Mouse (Mus musculus) lung, adult 2 months (tissue): ENCODE results near the gene Prdm8. TPM values are rescaled to one million over a fixed set of nuclear protein-coding genes. Genes with fewer than 3 reads are reported as not detected.

ENCODE experiments used
- DNase-seq: peaks from one replicate; pipeline ENCODE4 v3.0.0; 2022
- H3K4me1 ChIP-seq: fragments of 200-500 bp; 2 replicates; pipeline ENCODE4 v1.6.1; 2011; ENCODE audit warnings: low read length; ENCODE audit not compliant: control insufficient read depth, insufficient read depth
- H3K4me3 ChIP-seq: fragments of 200-500 bp; replicated peaks from 2 replicates; pipeline ENCODE3; 2011; ENCODE audit warnings: low read depth, mild to moderate bottlenecking, control low read depth, low read length; ENCODE audit errors: extremely low read depth
- CTCF ChIP-seq: fragments of 200-500 bp; IDR thresholded peaks from 2 replicates; pipeline ENCODE4 v1.5.1; 2011; ENCODE audit warnings: mild to moderate bottlenecking, low read length, control low read depth; ENCODE audit not compliant: insufficient read depth
- POLR2A ChIP-seq: fragments of 200-500 bp; IDR thresholded peaks from 2 replicates; pipeline ENCODE4 v1.6.1; 2011; ENCODE audit warnings: low read depth, mild to moderate bottlenecking, control low read depth, low read length, borderline replicate concordance; ENCODE audit errors: extremely low read depth
- WGBS: fragments of 180-500 bp; shearing (Covaris S2); methylation state at CpG from one replicate; pipeline ENCODE4 v1.1.7; 2018; 5-methylcytosine and 5-hydroxymethylcytosine counted together
- polyA plus RNA-seq: library from polyadenylated mRNA; depleted of rRNA; stranded (reverse); fragments of >200 nt; gene quantifications from 2 replicates; pipeline ENCODE4 v1.2.3, GENCODE M21; 2012; rRNA removed

The Prdm8 gene
- polyA plus RNA-seq, 1 experiment: 3.6 TPM

DNA sequence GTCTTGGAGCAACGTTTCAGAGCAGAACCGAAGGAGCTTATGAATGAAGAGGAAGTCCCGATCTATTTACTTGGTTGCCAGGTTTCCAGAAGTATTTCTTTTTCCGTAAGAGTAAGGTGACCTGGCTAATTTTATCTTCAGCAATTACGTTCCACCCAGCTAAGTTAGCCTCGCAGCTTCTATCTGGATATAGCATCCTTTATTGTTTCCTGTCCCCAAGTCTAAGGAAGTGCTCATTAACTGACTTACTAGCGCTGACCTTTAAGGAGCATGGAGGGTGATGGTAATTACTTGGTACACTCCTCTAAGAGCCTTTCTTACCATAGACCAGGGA, 32.2 kb downstream of the Prdm8 start:
- no peaks in the 10 kb centered on the region for H3K4me1 ChIP-seq
- no peak for DNase-seq
- no peak overlapping the region for H3K4me3 ChIP-seq
- WGBS: 33% methylated on average over 7 of the region's 7 CpGs
- no peak for TF ChIP-seq POLR2A
- no peak for TF ChIP-seq CTCF

DNA sequence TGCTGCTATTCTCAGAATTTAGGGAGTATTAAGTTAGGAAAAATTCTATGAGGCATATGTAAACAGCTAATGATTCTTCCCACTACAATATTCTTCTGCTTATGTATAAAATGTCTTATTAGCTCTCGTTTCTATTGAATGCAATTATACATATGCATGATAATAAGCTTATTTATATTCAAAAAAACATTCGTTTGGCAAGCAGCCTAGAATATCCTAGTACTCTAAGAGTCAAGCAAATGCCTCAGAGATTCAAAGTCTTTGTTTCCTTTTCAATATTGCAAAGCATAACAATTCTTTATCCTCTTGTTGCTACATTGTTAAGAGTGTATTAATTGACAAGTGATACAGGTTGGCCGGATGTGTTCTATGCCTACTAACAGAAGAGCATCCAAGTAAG, 34.6 kb downstream of the Prdm8 start:
- H3K4me1 ChIP-seq: no peaks in the 10 kb centered on the region
- no peak overlapping the region for H3K4me3 ChIP-seq
- DNase-seq: no peak
- TF ChIP-seq POLR2A (no peak), CTCF (no peak)
- 61% methylated on average over 3 of the region's 3 CpGs for WGBS

DNA sequence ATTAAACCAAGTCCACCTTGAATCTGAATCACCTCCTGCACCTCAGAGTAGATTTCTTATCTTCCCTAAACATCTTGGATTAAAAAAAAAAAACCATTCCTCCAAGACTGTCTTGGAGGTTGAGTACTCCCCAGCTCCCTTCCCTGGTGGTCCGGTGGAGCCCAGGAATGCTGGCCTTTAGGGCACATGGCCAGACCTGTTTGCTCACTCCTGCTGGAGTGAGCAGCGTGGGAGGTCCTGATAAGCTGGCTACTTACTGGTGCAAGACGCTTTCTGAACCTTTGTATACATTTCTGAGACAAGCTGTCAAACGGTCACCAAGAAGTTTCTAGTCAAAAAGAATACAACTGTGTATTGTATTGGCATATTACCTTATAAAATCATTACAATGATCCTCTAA, 36.0 kb downstream of the Prdm8 start:
- no peak overlapping the region for H3K4me3 ChIP-seq
- no peak for DNase-seq
- H3K4me1 ChIP-seq: no peaks in the 10 kb centered on the region
- TF ChIP-seq CTCF (no peak), POLR2A (no peak)
- 38% methylated on average over 4 of the region's 4 CpGs for WGBS

DNA sequence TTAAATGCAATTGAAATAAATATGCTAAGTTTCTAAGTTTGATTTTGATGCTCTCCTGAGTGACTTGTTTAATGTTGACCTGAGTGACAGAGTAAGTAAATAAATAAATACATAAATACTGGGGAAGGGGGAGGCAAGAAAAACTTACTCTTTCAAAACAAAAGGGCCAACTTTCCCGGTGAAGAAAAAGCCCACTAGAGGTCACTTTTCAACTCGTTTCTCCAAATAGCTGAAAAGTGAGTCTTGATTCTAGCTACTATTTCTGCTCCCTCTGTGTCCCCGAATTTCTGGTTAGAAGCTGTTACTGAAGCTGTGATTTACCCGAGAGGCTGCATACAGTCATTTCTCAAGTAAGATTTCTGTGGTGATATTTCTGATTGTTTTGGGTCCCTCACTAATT, 45.5 kb downstream of the Prdm8 start:
- WGBS: 59% methylated on average over 4 of the region's 4 CpGs

DNA sequence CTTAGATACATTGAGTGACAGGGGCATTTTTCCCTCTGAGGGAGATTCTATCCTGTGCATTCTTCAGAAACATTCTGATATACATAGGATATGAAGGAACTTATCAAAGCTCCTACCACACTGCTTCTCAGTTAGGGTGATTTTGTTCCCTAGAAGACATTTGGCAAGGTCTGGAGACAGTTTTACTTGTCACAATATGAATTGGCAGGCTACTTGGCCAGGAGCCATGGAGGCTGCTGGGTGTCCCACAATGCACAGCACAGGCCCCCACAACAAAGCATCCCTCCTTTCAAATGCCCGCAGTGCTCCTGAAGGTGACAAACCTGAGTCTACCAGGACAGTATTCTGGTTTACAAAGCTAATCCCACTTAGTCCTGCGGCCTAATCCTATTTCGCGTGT, 55.0 kb downstream of the Prdm8 start:
- H3K4me1 ChIP-seq: no peaks in the 10 kb centered on the region
- TF ChIP-seq CTCF (no peak), POLR2A (no peak)
- H3K4me3 ChIP-seq: no peak overlapping the region
- WGBS: 79% methylated on average over 4 of the region's 4 CpGs
- DNase-seq: no peak

More for the DNA sequence above, 45.5 kb downstream of the Prdm8 start:
- no peak for DNase-seq
- Histone ChIP-seq H3K4me1 (no peaks in the 10 kb centered on the region), H3K4me3 (no peak overlapping the region)
- TF ChIP-seq CTCF: no peak
- TF ChIP-seq POLR2A: no peak

DNA sequence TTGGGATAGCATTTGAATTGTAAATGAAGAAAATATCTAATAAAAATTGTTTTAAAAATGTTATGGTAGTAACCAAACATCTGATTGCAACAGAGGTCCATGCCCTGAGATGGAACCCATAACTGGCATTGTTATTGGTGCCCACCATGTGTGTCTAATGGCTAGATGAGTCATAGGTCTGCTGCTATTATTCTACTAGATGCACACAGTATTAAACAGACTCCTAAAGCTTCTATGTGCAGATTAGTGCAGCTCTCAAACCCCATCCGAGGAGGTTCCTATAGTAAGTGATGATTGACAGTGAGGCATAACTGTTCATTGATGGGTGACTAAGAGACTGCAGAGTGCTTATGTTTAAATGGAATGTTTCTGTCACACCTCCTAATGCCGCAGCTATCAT, 59.7 kb downstream of the Prdm8 start:
- no peak for DNase-seq
- H3K4me1 ChIP-seq: no peaks in the 10 kb centered on the region
- no peak overlapping the region for H3K4me3 ChIP-seq
- no peak for TF ChIP-seq CTCF
- no peak for TF ChIP-seq POLR2A
- 68% methylated on average over 2 of the region's 2 CpGs for WGBS

DNA sequence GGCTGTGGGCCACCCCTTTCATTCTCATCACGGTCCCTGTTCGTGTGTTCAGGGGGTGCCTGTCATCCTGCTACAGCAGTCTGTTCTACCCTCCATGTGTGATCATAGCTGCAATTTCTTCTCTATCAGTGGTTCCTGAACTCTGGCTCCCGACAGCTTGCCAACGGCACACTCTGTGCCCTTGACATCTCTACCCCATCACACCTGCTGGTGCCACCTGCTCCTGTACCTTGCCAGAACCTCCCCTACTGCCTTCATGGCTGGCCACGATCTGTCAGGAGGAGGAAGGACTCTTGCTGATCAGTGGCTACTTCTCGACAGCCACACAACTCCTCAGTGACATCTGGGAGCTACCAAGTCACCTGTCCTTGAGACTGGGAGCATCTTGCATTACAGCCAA, 62.5 kb downstream of the Prdm8 start:
- H3K4me3 ChIP-seq: no peak overlapping the region
- TF ChIP-seq POLR2A (no peak), CTCF (no peak)
- 74% methylated on average over 6 of the region's 6 CpGs for WGBS
- no peaks in the 10 kb centered on the region for H3K4me1 ChIP-seq
- DNase-seq: no peak

DNA sequence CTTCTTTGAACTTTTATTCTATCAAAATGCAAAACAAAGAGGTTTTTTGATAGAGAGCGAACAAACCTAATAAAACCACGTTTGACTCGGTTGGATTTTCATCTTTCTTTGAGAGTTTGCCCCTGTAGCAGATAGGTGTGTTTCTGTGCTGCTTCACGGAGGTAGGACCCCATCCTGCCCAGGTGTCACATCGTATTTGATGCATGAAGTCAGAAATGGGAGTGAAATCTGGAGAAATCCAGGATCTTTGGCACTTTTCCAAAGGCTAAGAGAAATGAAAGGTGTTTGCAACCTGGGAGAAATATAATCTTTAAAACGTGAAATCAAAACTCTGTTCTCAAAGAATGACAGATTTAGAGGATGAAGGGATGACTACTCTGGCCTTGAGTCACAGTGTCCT, 71.5 kb downstream of the Prdm8 start:
- TF ChIP-seq POLR2A (no peak), CTCF (no peak)
- no peak for DNase-seq
- Histone ChIP-seq H3K4me3 (no peak overlapping the region), H3K4me1 (no peaks in the 10 kb centered on the region)
- WGBS: 82% methylated on average over 6 of the region's 6 CpGs

Other genes with a start within 250 kb of the Prdm8 start
- gene Antxr2, start 136.2 kb upstream of the Prdm8 start, polyA plus RNA-seq: 15.5 and 19.6 TPM in 2 replicates
- not detected in 2 replicates for gene Fgf5, start 87.0 kb downstream of the Prdm8 start, polyA plus RNA-seq
- gene Cfap299, start 162.1 kb downstream of the Prdm8 start, polyA plus RNA-seq: 1.0 and 1.7 TPM in 2 replicates